Mouse (Mus musculus) adrenal gland, postnatal 4 days (tissue): ENCODE results near the gene Aadacl3. TPM values are rescaled to one million over a fixed set of nuclear protein-coding genes. Genes with fewer than 3 reads are reported as not detected.

Experiments
- DNase-seq, 2 experiments: peaks; one replicate each; pipeline ENCODE4 v3.0.0; 2021 to 2022; ENCODE audit warnings: low spot score in 2 of 2, mixed read lengths in 2 of 2
- long read RNA-seq, 2 experiments: library from polyadenylated mRNA; stranded (forward); transcript quantifications; one replicate each; pipeline ENCODE4 v2.0.0; 2021
- total RNA-seq, 2 experiments: library from RNA; stranded (reverse); gene quantifications; 2 replicates each; pipeline ENCODE4 v1.2.3; 2021

The Aadacl3 gene
- total RNA-seq = not detected
- long read RNA-seq, experiment 1 = 0 reads
- long read RNA-seq, experiment 2 = 0 reads

- DNase-seq = no peak
Measured at GRCm38 (mm10) chr4:144463656-144464055, at the start of gene Aadacl3. Gene Aadacl3 (minus strand): TSS chr4:144463756.

- DNase-seq = no peak
Measured at GRCm38 (mm10) chr4:144506518-144506917, 43.0 kb upstream of the Aadacl3 start.

- DNase-seq = no peak
Measured at GRCm38 (mm10) chr4:144493331-144493730, 29.8 kb upstream of the Aadacl3 start.

DNA sequence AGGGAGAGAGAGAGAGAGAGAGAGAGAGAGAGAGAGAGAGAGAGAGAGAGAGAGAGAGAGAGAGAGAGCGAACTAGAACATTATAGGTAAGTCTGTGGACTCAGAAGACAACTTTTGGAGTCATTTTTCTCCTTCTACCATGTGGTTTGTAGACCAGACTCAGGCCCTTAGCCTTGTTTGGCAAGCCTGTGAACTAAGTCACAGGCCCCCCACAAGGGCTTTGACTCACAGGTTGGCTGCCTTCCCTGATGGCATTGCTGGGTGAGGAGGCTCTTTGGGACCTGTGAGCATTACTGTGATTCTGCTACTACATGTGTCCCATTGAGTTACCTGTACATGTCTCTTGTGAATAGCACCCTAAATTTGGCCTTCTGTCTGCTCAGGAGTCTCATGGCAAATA, 4.5 kb upstream of the Aadacl3 start:
- no peak for DNase-seq

- DNase-seq = no peak
Measured at GRCm38 (mm10) chr4:144465206-144465605, 1.6 kb upstream of the Aadacl3 start.

- DNase-seq = no peak
Measured at GRCm38 (mm10) chr4:144453217-144453616, 10.3 kb downstream of the Aadacl3 start, which contains the start of gene Gm9944. Gene Gm9944 (minus strand): TSS chr4:144453317.

DNA sequence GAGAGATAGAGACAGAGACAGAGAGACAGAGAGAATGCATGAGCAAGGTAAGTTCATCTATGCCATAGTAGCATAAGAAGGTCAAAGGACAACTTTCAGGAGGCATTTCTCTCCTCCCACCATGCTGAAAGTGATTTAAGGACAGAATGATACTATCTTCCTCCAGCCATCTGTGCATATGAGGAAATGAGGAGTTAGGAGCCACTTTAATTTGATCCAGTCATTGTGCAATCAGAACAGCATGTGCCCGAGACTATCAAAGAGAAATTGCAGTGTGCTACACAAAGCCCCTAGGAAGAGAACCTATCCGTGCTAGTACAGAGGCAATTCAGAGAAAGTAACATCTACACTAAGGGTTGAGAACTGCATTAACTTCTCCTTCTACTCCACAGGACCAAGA, 15.0 kb downstream of the Aadacl3 start:
- DNase-seq = no peak

GRCm38 (mm10) chr4:144441582-144441981, 22.0 kb downstream of the Aadacl3 start:
- DNase-seq = no peak

DNA sequence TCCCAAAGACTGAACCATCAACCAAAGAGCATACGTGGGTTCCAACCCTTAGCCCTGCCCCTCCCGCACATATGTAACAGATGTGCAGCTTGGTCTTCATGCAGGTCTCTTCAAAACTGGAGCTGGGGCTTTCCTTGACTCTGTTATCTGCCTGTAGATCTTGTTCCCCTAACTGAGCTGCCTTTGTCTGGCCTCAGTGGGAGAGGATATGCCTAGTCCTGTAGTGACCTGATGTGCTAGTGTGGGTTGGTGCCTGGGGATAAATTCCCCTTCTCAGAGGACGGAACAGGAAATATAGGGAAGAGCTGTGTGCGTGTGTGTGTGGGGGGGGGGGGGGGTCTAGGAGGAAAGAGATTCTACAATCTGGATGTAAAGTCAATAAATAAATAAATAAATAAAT, 22.5 kb downstream of the Aadacl3 start:
- DNase-seq = no peak

DNA sequence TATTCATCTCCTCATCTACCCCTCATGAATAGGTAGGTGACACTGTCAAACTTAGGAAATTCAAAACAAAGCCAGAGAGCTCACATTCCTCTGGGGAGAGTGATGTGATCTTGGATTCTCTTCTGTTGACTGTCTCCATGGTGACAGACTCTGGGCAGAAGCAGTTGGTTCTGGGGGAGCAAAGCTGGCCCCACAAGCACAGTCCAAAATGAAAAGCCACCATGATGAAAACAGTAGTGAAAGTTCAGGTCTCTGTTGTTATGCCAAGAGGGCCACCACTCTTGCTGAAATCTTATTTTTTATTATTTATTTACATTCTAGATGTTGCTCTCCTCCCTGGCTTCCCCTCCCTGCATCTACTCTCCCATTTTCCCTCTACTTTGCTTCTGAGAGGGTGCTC, 24.9 kb downstream of the Aadacl3 start, which contains the start of gene 1700012P22Rik:
Gene 1700012P22Rik (minus strand): TSS at position 101 of the 400 bp plus-strand sequence.
- DNase-seq = no peak

- no peak for DNase-seq
Measured at GRCm38 (mm10) chr4:144433216-144433615, 30.3 kb downstream of the Aadacl3 start.

- no peak for DNase-seq
Measured at GRCm38 (mm10) chr4:144430723-144431122, 32.8 kb downstream of the Aadacl3 start.

GRCm38 (mm10) chr4:144428868-144429267, 34.7 kb downstream of the Aadacl3 start:
- DNase-seq = no peak

DNA sequence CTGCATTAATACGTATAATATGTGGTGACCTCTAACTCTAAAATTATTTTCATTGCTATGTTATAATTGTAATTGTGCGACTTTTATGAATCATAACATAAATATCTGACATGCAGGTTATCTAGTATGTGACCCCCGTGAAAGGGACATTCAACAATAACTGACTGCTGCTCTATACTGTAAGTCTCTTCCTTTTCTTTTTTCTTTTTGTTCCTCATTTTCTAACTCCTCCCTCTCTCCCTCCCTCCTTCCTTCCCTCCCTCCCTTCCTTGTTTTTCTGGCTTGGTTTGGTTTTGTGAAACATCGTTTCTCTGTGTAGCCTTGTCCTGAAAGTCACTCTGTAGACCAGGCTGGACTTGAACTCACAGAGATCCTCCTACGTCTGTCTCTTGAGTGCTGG, 39.0 kb downstream of the Aadacl3 start:
- no peak for DNase-seq

DNA sequence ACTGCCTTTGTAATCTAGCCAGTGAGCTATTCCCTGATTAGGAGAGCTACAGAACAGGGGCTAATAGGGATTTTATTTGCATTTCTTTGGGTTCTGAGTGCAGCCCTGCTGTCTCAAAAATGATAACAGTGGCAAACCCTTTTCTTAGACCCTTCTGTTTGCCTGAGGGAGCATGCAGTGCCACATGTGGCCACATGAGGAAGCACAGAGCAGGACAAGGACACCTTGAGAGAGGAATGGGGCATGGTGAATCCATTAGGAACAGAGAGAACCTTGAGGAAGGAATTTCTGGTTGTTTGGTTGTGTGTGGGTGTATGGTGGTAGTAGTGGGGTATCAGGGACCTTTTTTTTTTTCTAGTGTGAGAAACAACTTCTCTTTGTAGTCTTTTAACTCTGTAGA, 42.9 kb downstream of the Aadacl3 start:
- DNase-seq = no peak

DNA sequence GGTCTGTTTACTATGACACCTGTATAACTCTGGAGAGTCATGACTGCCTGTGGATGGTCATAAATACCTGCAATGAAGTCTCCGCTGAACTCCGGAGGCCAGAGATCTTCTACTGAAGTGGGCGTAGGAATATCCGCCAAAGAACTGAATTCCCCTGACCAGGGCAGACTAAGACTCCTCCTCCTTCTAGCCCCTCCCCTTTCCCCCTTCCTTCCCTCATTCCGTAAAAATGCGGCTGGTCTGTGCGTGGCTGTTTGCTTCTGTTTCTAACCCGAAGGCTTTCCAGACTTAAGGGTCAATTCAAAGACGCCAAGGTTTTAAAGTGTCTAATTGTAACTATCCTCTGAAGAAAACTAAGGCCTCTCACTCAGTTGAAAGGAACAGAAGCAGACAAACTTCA, 55.3 kb downstream of the Aadacl3 start, which contains the start of gene Pramef12:
Gene Pramef12 (minus strand): TSS at position 175 of the 400 bp plus-strand sequence.
- no peak for DNase-seq

DNA sequence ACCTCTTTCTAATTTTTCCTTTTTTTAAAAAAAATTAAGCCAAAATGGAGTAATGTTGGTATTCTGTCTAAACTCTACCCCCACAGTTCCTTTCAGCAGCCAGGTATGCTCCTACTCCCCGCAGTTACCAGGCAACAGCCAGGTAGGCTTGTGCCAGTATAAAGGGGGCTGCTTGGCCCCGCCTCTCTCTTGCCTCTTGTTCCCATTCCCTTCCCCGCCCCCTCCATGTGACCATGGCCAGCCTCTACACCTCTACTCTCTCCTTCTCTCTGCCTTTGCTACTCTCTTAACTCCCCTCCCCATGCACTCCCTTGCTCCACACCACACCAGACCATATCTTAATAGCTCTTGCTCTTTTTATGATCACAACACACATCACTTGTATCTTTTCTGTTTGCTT, 57.3 kb downstream of the Aadacl3 start:
- no peak for DNase-seq

DNA sequence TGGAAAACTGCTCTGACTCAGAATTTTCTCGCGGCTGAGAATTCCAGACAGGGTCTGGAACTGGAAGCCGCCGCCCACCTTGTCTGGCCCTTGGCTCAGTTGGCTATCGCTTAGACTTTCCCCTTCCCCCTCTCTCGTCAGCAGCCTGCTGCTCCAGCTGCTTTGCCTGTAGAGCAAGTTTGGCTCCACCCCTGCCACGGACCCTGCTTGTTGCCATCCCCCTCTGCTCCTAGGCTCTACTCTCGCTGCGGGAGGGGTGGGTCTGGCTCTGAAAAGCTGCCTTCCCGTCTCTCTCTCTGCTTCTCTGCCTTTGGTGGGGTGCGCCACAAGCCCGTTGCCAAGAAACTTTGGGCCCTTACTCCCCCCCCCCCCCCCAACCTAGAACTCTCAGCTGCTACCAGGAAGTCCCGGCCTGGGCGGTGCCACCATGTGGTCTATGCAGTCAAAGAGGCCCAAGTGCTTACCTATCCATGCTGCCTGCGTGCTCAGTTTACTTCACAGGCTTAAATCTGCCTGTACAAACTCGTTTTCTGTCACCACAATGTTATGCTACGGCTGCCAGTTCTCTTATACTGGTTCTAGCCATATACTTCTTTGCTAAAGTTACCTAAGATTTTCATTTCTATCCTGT, 59.0 kb downstream of the Aadacl3 start:
- DNase-seq = no peak

Other genes starting within 250 kb of the Aadacl3 start
- gene Pramel5, start 183.3 kb downstream of the Aadacl3 start, total RNA-seq = not detected
- gene Gm13128, start 133.5 kb downstream of the Aadacl3 start, total RNA-seq = not detected
- not detected for gene Gm13119, start 105.8 kb downstream of the Aadacl3 start, total RNA-seq
- not detected for gene Pramef20, start 85.8 kb downstream of the Aadacl3 start, total RNA-seq
- gene Pramef12, start 55.3 kb downstream of the Aadacl3 start, total RNA-seq = under 1 TPM in 1 of 2 experiments, not detected in 1; 0.34 TPM
- gene 1700012P22Rik, start 25.0 kb downstream of the Aadacl3 start, total RNA-seq = not detected
- not detected for gene Gm9944, start 10.4 kb downstream of the Aadacl3 start, total RNA-seq
- not detected for gene 9430007A20Rik, start 56.1 kb upstream of the Aadacl3 start, total RNA-seq
- gene Gm13124, start 101.4 kb upstream of the Aadacl3 start, total RNA-seq = not detected
- gene Aadacl4, start 150.0 kb upstream of the Aadacl3 start, total RNA-seq = not detected
- not detected for gene Gm436, start 222.6 kb upstream of the Aadacl3 start, total RNA-seq